Mouse (Mus musculus) lung, embryonic 16.5 days (tissue): ENCODE measurements at regions not wholly inside any gene's neighbourhood (a gene's known extent, or its start where the extent isn't known, plus 50 kb on each side); places are given as distances from the start of the nearest gene placed in this dataset.

ENCODE experiments used
- ATAC-seq: fragments of 200-750 bp; cut with Nextera tagmentation; 2 replicates; pipeline ENCODE4 v1.8.0; 2017; ENCODE audit warnings: low read depth, mild to moderate bottlenecking, moderate library complexity
- H3K27ac ChIP-seq: fragments of 300-500 bp; sonication (generic); 2 replicates; pipeline ENCODE4 v1.5.1; 2014; ENCODE audit warnings: mild to moderate bottlenecking, control low read depth, low read length
- H3K27me3 ChIP-seq: fragments of 300-500 bp; sonication (generic); 2 replicates; pipeline ENCODE4 v1.6.1; 2014; ENCODE audit warnings: low read depth, low read length, mixed read lengths; ENCODE audit not compliant: control insufficient read depth, insufficient read depth
- H3K36me3 ChIP-seq: fragments of 300-500 bp; sonication (generic); 2 replicates; pipeline ENCODE4 v1.6.1; 2014; ENCODE audit warnings: low read length; ENCODE audit not compliant: control insufficient read depth, insufficient read depth
- H3K4me1 ChIP-seq: fragments of 300-500 bp; sonication (generic); replicated peaks from 2 replicates; pipeline ENCODE4 v1.6.1; 2014; ENCODE audit warnings: low read length, mixed read lengths; ENCODE audit not compliant: control insufficient read depth, insufficient read depth
- H3K4me2 ChIP-seq: fragments of 300-500 bp; sonication (generic); 2 replicates; pipeline ENCODE4 v1.6.1; 2014; ENCODE audit warnings: low read depth, low read length, control low read depth
- H3K4me3 ChIP-seq: fragments of 300-500 bp; sonication (generic); 2 replicates; pipeline ENCODE4 v1.5.1; 2014; ENCODE audit warnings: mild to moderate bottlenecking, low read length, control low read depth
- H3K9ac ChIP-seq: fragments of 300-500 bp; sonication (generic); 2 replicates; pipeline ENCODE4 v1.6.1; 2014; ENCODE audit warnings: low read length, control low read depth
- H3K9me3 ChIP-seq: fragments of 300-500 bp; sonication (generic); 2 replicates; pipeline ENCODE4 v1.6.1; 2016; ENCODE audit warnings: low read length; ENCODE audit not compliant: control insufficient read depth
- WGBS: fragments of 180-500 bp; shearing (Covaris S2); extraction: QIAGEN DNeasy Blood & Tissue Kit; methylation state at CpG from one replicate; pipeline ENCODE4 v1.1.7; 2014; 5-methylcytosine and 5-hydroxymethylcytosine counted together

DNA sequence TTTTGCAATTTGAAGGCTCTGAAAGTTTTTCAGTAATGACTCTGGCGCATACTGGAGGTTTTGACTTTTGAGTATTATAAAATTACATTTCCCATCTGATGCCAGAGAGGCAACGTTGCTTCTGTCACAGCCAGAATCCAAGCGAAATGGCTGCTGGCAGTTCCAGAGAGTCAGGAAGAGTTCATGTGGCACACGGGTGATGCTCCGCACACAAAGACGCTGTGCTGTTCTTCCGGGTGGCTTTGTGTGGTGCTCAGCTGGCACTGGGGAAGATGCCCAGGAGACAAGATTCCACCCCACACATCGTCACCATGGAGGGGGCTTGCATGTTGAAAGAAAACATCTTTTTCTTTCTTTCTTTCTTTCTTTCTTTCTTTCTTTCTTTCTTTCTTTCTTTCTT is 177.3 kb upstream of the Tbc1d5 start:
- Histone ChIP-seq H3K4me2 (no peak overlapping the region), H3K9ac (no peak overlapping the region), H3K27me3 (no peaks in the 10 kb centered on the region), H3K4me3 (no peak overlapping the region), H3K36me3 (no peaks in the 10 kb centered on the region), H3K9me3 (no peaks in the 10 kb centered on the region), H3K4me1 (no peaks in the 10 kb centered on the region), H3K27ac (no peak overlapping the region)
- no peak for ATAC-seq
- 78% methylated on average over 8 of the region's 8 CpGs for WGBS

DNA sequence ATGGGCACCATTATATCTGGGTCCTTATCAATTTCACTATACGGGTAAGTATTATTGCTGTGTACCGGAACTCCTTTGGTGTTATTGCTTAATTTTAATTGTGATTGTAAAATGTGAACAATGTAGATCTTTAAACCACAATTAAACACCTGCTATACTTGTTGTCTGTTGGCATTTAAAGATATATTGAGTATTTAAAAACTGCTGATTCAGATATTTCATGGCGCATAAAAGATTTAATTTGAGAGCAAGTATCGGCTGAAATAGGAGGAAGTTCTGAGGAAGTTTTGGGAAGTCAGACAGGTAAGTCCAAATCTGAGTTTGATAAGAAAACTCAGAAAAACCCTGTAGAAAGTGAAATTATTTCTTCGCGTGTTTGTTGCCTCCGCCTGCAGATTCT is 142.7 kb upstream of the Tbc1d5 start:
- Histone ChIP-seq H3K4me2 (no peak overlapping the region), H3K4me3 (no peak overlapping the region), H3K9ac (no peak overlapping the region), H3K9me3 (no peaks in the 10 kb centered on the region), H3K36me3 (no peaks in the 10 kb centered on the region), H3K27ac (no peak overlapping the region), H3K27me3 (no peaks in the 10 kb centered on the region), H3K4me1 (no peaks in the 10 kb centered on the region)
- no peak for ATAC-seq
- WGBS = 76% methylated on average over 7 of the region's 7 CpGs

DNA sequence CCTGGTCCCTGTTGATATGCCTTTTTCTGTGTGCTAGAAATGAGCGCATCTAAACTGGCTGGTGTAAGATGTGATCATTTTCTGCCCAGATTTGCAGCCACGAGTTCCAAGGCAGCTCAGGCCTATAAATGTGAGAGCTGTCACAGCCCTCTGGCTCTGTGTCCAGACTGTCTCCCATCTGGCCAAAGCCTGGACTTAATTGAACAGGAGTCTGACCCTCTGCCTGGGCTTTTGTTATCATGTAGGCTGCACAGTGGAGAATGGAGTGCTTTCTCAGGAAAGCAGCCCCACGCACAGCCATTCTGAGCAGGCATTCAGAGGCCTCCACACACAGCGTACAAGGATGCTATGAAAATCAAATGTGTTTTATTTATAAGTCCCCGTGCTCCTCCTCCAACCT is 141.9 kb upstream of the Tbc1d5 start:
- no peak overlapping the region for H3K27ac ChIP-seq

DNA sequence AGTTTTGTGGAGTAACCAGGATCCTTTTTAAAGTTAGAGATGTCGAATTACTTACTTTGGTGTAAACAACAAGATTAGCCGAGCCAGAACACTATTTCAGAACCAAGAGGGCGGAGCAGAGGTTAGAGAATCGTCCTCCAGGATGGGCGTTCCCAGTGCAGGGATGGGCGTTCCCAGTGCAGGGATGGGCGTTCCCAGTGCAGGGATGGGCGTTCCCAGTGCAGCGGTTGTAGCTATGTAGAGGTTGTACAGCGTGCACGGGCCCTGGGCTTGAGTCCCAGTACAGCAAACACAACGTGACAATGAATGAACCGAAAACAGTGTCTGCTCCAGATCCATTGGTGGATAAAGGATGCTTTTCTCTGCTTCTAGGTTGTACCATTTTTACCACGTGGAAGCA is 125.8 kb upstream of the Tbc1d5 start:
- H3K27ac ChIP-seq = no peak overlapping the region
- peak overlapping the region; percentile 32; the same call in 1 of the 2 replicates for H3K4me2 ChIP-seq
- no peaks in the 10 kb centered on the region for H3K36me3 ChIP-seq
- 45% methylated on average over 14 of the region's 14 CpGs for WGBS
- H3K4me1 ChIP-seq = no peaks in the 10 kb centered on the region
- no peaks in the 10 kb centered on the region for H3K27me3 ChIP-seq
- no peak overlapping the region for H3K9ac ChIP-seq
- no peak overlapping the region for H3K4me3 ChIP-seq
- H3K9me3 ChIP-seq = no peaks in the 10 kb centered on the region
- ATAC-seq = peak; percentile 59

More for the DNA sequence above, 141.9 kb upstream of the Tbc1d5 start:
- no peaks in the 10 kb centered on the region for H3K36me3 ChIP-seq
- H3K9me3 ChIP-seq = no peaks in the 10 kb centered on the region
- 81% methylated on average over 5 of the region's 5 CpGs for WGBS
- no peak overlapping the region for H3K9ac ChIP-seq
- H3K4me1 ChIP-seq = no peaks in the 10 kb centered on the region
- ATAC-seq = no peak
- no peak overlapping the region for H3K4me3 ChIP-seq
- no peak overlapping the region for H3K4me2 ChIP-seq
- H3K27me3 ChIP-seq = no peaks in the 10 kb centered on the region

DNA sequence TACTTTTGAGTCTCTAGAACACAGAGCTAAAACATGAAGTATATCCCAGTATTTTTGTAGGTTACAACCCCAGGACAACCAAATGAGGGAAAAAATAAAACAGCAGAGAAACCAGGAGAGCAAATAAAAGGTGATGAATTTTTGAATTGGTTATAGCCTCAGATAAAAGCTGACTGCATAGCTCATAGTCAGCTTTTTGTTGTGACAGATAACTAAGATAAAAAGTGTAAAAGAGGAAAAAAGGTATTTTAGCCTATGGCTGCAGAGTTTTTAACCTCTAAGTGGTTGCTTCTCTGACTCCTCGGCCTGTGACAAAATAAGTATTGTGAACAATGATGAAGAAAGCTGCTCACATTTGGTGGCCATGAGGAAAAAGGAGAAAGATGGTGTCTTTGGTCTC is 111.6 kb upstream of the Tbc1d5 start:
- ATAC-seq = no peak
- Histone ChIP-seq H3K9ac (no peak overlapping the region), H3K9me3 (no peaks in the 10 kb centered on the region), H3K4me2 (no peak overlapping the region), H3K36me3 (no peaks in the 10 kb centered on the region), H3K4me3 (no peak overlapping the region), H3K4me1 (no peaks in the 10 kb centered on the region), H3K27me3 (no peaks in the 10 kb centered on the region), H3K27ac (no peak overlapping the region)
- whole genome bisulfite sequencing = 79% methylated on average over 1 of the region's 1 CpGs

DNA sequence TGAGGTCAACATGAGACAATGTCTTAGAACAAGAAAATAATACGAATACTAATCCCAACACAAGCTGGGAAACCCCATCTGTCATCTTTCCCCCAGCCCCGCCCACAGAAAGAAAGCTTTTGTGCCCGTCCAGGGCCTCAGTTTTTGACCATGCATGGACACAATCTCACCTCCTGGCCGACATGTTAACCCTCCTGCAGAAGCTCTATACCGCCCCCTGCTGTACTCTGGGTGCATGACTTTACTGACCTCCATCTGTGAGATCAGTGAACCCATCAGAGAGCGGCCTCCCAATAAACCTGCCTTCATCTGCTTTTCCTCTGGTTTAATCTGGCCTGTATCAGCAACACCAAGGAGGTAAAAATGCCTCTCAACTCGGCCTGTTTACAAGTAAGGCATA is 109.6 kb upstream of the Tbc1d5 start:
- WGBS = 79% methylated on average over 7 of the region's 7 CpGs
- H3K4me2 ChIP-seq = no peak overlapping the region

DNA sequence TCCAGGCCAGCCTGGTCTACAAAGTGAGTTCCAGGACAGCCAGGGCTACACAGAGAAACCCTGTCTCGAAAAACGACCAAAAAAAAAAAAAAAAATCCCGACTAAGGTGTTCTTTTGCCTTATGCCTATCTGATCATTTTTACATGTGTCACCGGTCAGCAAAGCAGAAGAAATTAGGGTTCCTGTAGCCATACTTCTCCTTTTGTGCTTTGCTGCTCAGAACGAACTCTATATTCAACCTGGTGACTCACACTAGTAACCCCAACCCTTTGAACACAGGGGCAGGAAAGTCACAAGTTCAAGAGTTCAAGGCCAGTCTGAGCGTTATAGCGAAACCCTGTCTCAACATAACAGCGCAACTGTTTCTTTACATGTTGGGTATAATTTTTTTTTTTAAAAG is 108.7 kb upstream of the Tbc1d5 start:
- no peaks in the 10 kb centered on the region for H3K4me1 ChIP-seq
- H3K27me3 ChIP-seq = no peaks in the 10 kb centered on the region
- no peak overlapping the region for H3K9ac ChIP-seq
- no peak overlapping the region for H3K27ac ChIP-seq
- no peak for ATAC-seq
- H3K36me3 ChIP-seq = no peaks in the 10 kb centered on the region
- no peak overlapping the region for H3K4me3 ChIP-seq
- H3K4me2 ChIP-seq = no peak overlapping the region
- 77% methylated on average over 8 of the region's 8 CpGs for WGBS
- no peaks in the 10 kb centered on the region for H3K9me3 ChIP-seq

More for the DNA sequence above, 109.6 kb upstream of the Tbc1d5 start:
- H3K27me3 ChIP-seq = no peaks in the 10 kb centered on the region
- H3K27ac ChIP-seq = no peak overlapping the region
- no peak for ATAC-seq
- no peaks in the 10 kb centered on the region for H3K36me3 ChIP-seq
- no peaks in the 10 kb centered on the region for H3K4me1 ChIP-seq
- no peaks in the 10 kb centered on the region for H3K9me3 ChIP-seq
- no peak overlapping the region for H3K9ac ChIP-seq
- no peak overlapping the region for H3K4me3 ChIP-seq

DNA sequence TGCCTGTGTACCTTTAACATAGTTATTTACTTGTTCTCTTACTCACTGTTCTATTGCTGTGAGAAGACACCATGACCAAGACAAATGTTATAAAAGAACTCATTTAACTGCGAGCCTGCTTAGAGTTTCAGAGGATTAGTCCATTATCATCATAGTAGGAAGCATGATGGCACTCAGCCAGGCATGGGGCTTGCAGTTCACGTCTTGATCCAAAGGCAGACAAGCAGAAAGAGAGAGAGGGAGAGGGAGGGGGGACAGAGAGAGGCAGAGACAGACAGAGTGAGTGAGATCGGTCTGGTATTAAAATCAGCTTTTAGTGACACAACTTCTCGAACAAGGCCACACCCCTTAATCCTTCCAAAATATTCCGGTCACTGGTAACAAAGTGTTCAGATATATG is 106.2 kb upstream of the Tbc1d5 start:
- Histone ChIP-seq H3K27me3 (no peaks in the 10 kb centered on the region), H3K27ac (no peak overlapping the region), H3K9ac (no peak overlapping the region), H3K4me3 (no peak overlapping the region), H3K4me2 (no peak overlapping the region), H3K9me3 (no peaks in the 10 kb centered on the region), H3K36me3 (no peaks in the 10 kb centered on the region), H3K4me1 (no peaks in the 10 kb centered on the region)
- 67% methylated on average over 5 of the region's 5 CpGs for WGBS
- ATAC-seq = no peak

DNA sequence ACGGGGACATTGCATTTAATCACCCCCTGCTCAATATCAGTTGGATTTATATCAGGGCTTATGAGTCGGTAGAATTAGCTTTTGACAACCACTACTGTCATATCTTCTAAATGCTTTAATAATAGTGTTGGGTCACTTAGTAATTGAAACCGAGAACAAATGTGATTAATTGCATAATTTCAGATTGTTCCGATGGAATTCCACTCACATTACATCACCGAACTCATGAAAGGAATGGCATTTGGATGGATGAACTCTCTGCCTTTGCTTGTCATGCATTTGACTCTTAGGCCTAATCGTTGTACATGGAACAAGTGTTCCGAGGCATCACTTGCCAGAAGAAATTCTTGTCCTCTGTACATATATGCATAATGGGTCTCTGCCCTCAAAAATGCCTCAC is 99.6 kb upstream of the Tbc1d5 start:
- 67% methylated on average over 7 of the region's 7 CpGs for WGBS
- no peak overlapping the region for H3K4me3 ChIP-seq
- ATAC-seq = no peak
- H3K36me3 ChIP-seq = no peaks in the 10 kb centered on the region
- no peaks in the 10 kb centered on the region for H3K9me3 ChIP-seq
- no peaks in the 10 kb centered on the region for H3K4me1 ChIP-seq
- no peaks in the 10 kb centered on the region for H3K27me3 ChIP-seq
- no peak overlapping the region for H3K9ac ChIP-seq
- no peak overlapping the region for H3K27ac ChIP-seq
- no peak overlapping the region for H3K4me2 ChIP-seq

DNA sequence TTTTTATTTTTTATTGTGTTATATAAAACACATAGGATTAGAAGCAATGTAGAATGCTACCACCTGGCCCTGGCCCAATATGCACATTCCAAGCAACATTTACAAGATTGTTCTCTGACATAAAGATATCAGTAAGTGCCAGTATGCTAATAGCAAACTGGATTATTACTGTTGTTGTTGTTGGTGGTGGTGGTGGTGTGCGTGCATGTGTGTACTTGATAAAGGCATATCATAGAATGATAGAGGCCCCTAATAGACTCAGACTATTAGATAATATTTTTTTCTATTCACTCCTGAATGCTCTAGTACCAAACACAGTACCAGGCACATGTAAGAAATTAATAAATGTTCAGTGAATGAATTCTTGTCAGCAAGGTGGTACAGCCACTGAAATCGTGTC is 98.9 kb upstream of the Tbc1d5 start:
- WGBS = 68% methylated on average over 2 of the region's 2 CpGs
- no peaks in the 10 kb centered on the region for H3K36me3 ChIP-seq
- H3K4me1 ChIP-seq = no peaks in the 10 kb centered on the region
- no peaks in the 10 kb centered on the region for H3K27me3 ChIP-seq
- no peaks in the 10 kb centered on the region for H3K9me3 ChIP-seq
- H3K27ac ChIP-seq = no peak overlapping the region
- H3K4me2 ChIP-seq = no peak overlapping the region
- no peak for ATAC-seq
- H3K9ac ChIP-seq = no peak overlapping the region
- H3K4me3 ChIP-seq = no peak overlapping the region
